Mouse (Mus musculus) myocyte (in vitro differentiated cells): ENCODE data around the gene Mrps34. TPM values are rescaled to one million over a fixed set of nuclear protein-coding genes. Genes with fewer than 3 reads are reported as not detected.
"Not testable (repeated sequence)": the region's sequence is repeated elsewhere in the genome, so short reads cannot be mapped to it uniquely, and the experiment has no call there.

Source experiments
- H3K27me3 ChIP-seq: one replicate; pipeline ENCODE4 v1.6.1; 2011; ENCODE audit not compliant: control insufficient read depth, insufficient read depth, insufficient read length
- H3K36me3 ChIP-seq: one replicate; pipeline ENCODE4 v1.6.1; 2011; ENCODE audit not compliant: control insufficient read depth, insufficient read depth
- H3K4me2 ChIP-seq: one replicate; pipeline ENCODE4 v1.6.1; 2011; ENCODE audit warnings: low read depth, control low read depth
- H3K4me3 ChIP-seq: one replicate; pipeline ENCODE4 v1.5.1; 2011; ENCODE audit warnings: mild to moderate bottlenecking, control low read depth, moderate library complexity
- H3K79me2 ChIP-seq: one replicate; pipeline ENCODE4 v1.6.1; 2011; ENCODE audit not compliant: control insufficient read depth, insufficient read depth
- H3ac ChIP-seq: one replicate; pipeline ENCODE4 v1.6.1; 2011; ENCODE audit not compliant: control insufficient read depth, insufficient read length
- CEBPB ChIP-seq: IDR thresholded peaks from 2 replicates; pipeline ENCODE4 v1.6.1; 2011; ENCODE audit warnings: mild to moderate bottlenecking, moderate library complexity; ENCODE audit not compliant: poor library complexity, insufficient read depth, severe bottlenecking
- E2F4 ChIP-seq: IDR thresholded peaks from one replicate; pipeline ENCODE4 v1.6.1; 2011; ENCODE audit warnings: mild to moderate bottlenecking, control low read depth, moderate library complexity; ENCODE audit not compliant: insufficient read depth
- MAX ChIP-seq: IDR thresholded peaks from one replicate; pipeline ENCODE4 v1.6.1; 2011; ENCODE audit warnings: low read depth, mild to moderate bottlenecking, control low read depth
- MYOD1 ChIP-seq, 3 experiments: IDR thresholded peaks; one replicate each; pipeline ENCODE4 v1.6.1; 2011; ENCODE audit warnings: control low read depth in 2 of 3, low read depth in 2 of 3, mild to moderate bottlenecking in 2 of 3, moderate library complexity in 1 of 3; ENCODE audit not compliant: insufficient read length in 2 of 3, control insufficient read depth in 1 of 3
- MYOG ChIP-seq, 3 experiments: IDR thresholded peaks; one replicate each; pipeline ENCODE4 v1.6.1; 2011; ENCODE audit warnings: control low read depth in 2 of 3, low read depth in 2 of 3, mild to moderate bottlenecking in 2 of 3; ENCODE audit not compliant: insufficient read length in 2 of 3, control insufficient read depth in 1 of 3, insufficient read depth in 1 of 3
- POLR2A ChIP-seq: IDR thresholded peaks from one replicate; pipeline ENCODE4 v1.6.1; 2011; ENCODE audit warnings: low read depth, mild to moderate bottlenecking, control low read depth, moderate library complexity; ENCODE audit not compliant: insufficient read length
- POLR2AphosphoS2 ChIP-seq: IDR thresholded peaks from one replicate; pipeline ENCODE4 v1.6.1; 2011; ENCODE audit warnings: low read depth, control low read depth; ENCODE audit not compliant: insufficient read length
- REST ChIP-seq: IDR thresholded peaks from one replicate; pipeline ENCODE4 v1.6.1; 2011; ENCODE audit warnings: mild to moderate bottlenecking, control low read depth, moderate library complexity; ENCODE audit not compliant: insufficient read depth, insufficient read length
- SRF ChIP-seq: IDR thresholded peaks from one replicate; pipeline ENCODE4 v1.6.1; 2011; ENCODE audit warnings: low read depth; ENCODE audit not compliant: control insufficient read depth, insufficient read length
- TCF12 ChIP-seq: IDR thresholded peaks from one replicate; pipeline ENCODE4 v1.6.1; 2011; ENCODE audit warnings: mild to moderate bottlenecking, control low read depth; ENCODE audit not compliant: poor library complexity, insufficient read depth, severe bottlenecking
- TCF3 ChIP-seq: IDR thresholded peaks from one replicate; pipeline ENCODE4 v1.6.1; 2011; ENCODE audit warnings: low read depth, control low read depth; ENCODE audit not compliant: insufficient read length
- USF1 ChIP-seq: IDR thresholded peaks from one replicate; pipeline ENCODE4 v1.6.1; 2011; ENCODE audit warnings: low read depth, mild to moderate bottlenecking, control low read depth, moderate library complexity
- polyA plus RNA-seq: library from polyadenylated mRNA; unstranded; fragments of >200 nt; fragmentation: generic; extraction: Trizol; gene quantifications from one replicate; pipeline ENCODE4 v1.2.1, GENCODE M21; 2012; ENCODE audit warnings: missing spikeins

Mrps34 gene
- polyA plus RNA-seq, 1 experiment: 142 TPM

GRCm38 (mm10) chr17:24934926-24935325 lies 40.0 kb downstream of the Mrps34 start:
- Histone ChIP-seq H3K79me2 (peaks cover 64% of the 10 kb centered on the region), H3K4me2 (peak overlapping the region; percentile 93), H3K27me3 (no peaks in the 10 kb centered on the region), H3K4me3 (peak overlapping the region; percentile 89), H3K36me3 (no peaks in the 10 kb centered on the region), H3ac (no peak overlapping the region)
- TF ChIP-seq SRF: no peak
- no peak for TF ChIP-seq MYOD1 (IDR thresholded peaks at IDR 0.05; ENCODE audit: control insufficient read depth in 1 of 3, insufficient read length in 2 of 3, low read depth in 2 of 3)
- no peak for TF ChIP-seq MAX
- TF ChIP-seq USF1: no peak
- no peak for TF ChIP-seq POLR2A
- no peak for TF ChIP-seq E2F4
- TF ChIP-seq REST: no peak
- no peak for TF ChIP-seq TCF3

GRCm38 (mm10) chr17:24935666-24936065 lies 40.8 kb downstream of the Mrps34 start:
- H3K4me2 ChIP-seq: peak overlapping the region; percentile 93
- TF ChIP-seq CEBPB (no peak), E2F4 (no peak), POLR2AphosphoS2 (no peak), TCF12 (no peak), MYOG (IDR thresholded peaks at IDR 0.05; ENCODE audit: control insufficient read depth in 1 of 3, insufficient read depth in 1 of 3, insufficient read length in 2 of 3, low read depth in 2 of 3) (no peak), SRF (no peak), TCF3 (no peak), MYOD1 (IDR thresholded peaks at IDR 0.05; ENCODE audit: control insufficient read depth in 1 of 3, insufficient read length in 2 of 3, low read depth in 2 of 3) (no peak), POLR2A (no peak), USF1 (no peak), REST (no peak), MAX (no peak)

GRCm38 (mm10) chr17:24936259-24937237 lies 41.6 kb downstream of the Mrps34 start, which contains the start of gene Mapk8ip3:
Mapk8ip3 (minus strand) TSS chr17:24936977.
- Histone ChIP-seq H3K79me2 (peaks cover 52% of the 10 kb centered on the region), H3ac (peak within 1 kb of the TSS; percentile 52), H3K4me2 (peak within 1 kb of the TSS; percentile 93), H3K36me3 (no peaks in the 10 kb centered on the region), H3K27me3 (no peaks in the 10 kb centered on the region), H3K4me3 (peak within 1 kb of the TSS; percentile 89)
- no peak for TF ChIP-seq E2F4
- TF ChIP-seq MYOG (IDR thresholded peaks at IDR 0.05; ENCODE audit: control insufficient read depth in 1 of 3, insufficient read depth in 1 of 3, insufficient read length in 2 of 3, low read depth in 2 of 3): peak in 1 of 3 experiments; percentile 17
- TF ChIP-seq USF1: no peak
- peak; percentile 82 for TF ChIP-seq POLR2A
- peak; percentile 91 for TF ChIP-seq SRF
- TF ChIP-seq POLR2AphosphoS2: peak; percentile 93
- TF ChIP-seq MYOD1 (IDR thresholded peaks at IDR 0.05; ENCODE audit: control insufficient read depth in 1 of 3, insufficient read length in 2 of 3, low read depth in 2 of 3): no peak

More at GRCm38 (mm10) chr17:24935666-24936065, 40.8 kb downstream of the Mrps34 start:
- Histone ChIP-seq H3K36me3 (no peaks in the 10 kb centered on the region), H3ac (peak overlapping the region; percentile 52), H3K79me2 (peaks cover 59% of the 10 kb centered on the region), H3K4me3 (peak overlapping the region; percentile 89), H3K27me3 (no peaks in the 10 kb centered on the region)

GRCm38 (mm10) chr17:24937266-24937665 lies 42.4 kb downstream of the Mrps34 start:
- peaks cover 45% of the 10 kb centered on the region for H3K79me2 ChIP-seq
- H3K4me3 ChIP-seq: peak overlapping the region; percentile 89
- H3K36me3 ChIP-seq: no peaks in the 10 kb centered on the region
- H3K4me2 ChIP-seq: peak overlapping the region; percentile 62
- H3ac ChIP-seq: peak overlapping the region; percentile 52
- no peak for TF ChIP-seq POLR2AphosphoS2
- TF ChIP-seq MYOG (IDR thresholded peaks at IDR 0.05; ENCODE audit: control insufficient read depth in 1 of 3, insufficient read depth in 1 of 3, insufficient read length in 2 of 3, low read depth in 2 of 3): no peak
- TF ChIP-seq TCF12: no peak
- no peak for TF ChIP-seq MYOD1 (IDR thresholded peaks at IDR 0.05; ENCODE audit: control insufficient read depth in 1 of 3, insufficient read length in 2 of 3, low read depth in 2 of 3)
- no peak for TF ChIP-seq E2F4
- no peaks in the 10 kb centered on the region for H3K27me3 ChIP-seq

- H3K4me2 ChIP-seq, H3K79me2 ChIP-seq, H3K36me3 ChIP-seq, H3K4me3 ChIP-seq, H3ac ChIP-seq, H3K27me3 ChIP-seq: not testable (repeated sequence)
Measured at GRCm38 (mm10) chr17:24942453-24942852, 47.5 kb downstream of the Mrps34 start.
